Mouse (Mus musculus) megakaryocyte, adult 5-6 weeks (primary cell): ENCODE data around the gene Olfr150. TPM values are rescaled to one million over a fixed set of nuclear protein-coding genes. Genes with fewer than 3 reads are reported as not detected.
"Not testable (repeated sequence)": the region's sequence is repeated elsewhere in the genome, so short reads cannot be mapped to it uniquely, and the experiment has no call there.

Experiments used
- ATAC-seq: 2 replicates; pipeline ENCODE4 v1.8.0; 2016; ENCODE audit warnings: mild to moderate bottlenecking, inconsistent platforms; ENCODE audit not compliant: poor library complexity, severe bottlenecking
- total RNA-seq, 2 experiments: library from RNA; stranded (forward) in 1 of 2; stranded (reverse) in 1 of 2; fragments of 153-499, 151-499 nt in 1 of 2; fragments of 221-1000, 200-1000 nt in 1 of 2; gene quantifications; 2 replicates each; pipeline versions ENCODE4 v1.2.3 to v1.2.4; 2015 to 2017

Gene Olfr150
- total RNA-seq (2015): not detected in 2 replicates
- not detected in 2 replicates for total RNA-seq (2017)

GRCm38 (mm10) chr9:39730678-39731077, at the start of gene Olfr150:
Olfr150 (plus strand) TSS chr9:39730978.
- ATAC-seq: no peak

GRCm38 (mm10) chr9:39701123-39701522, 29.7 kb upstream of the Olfr150 start:
- ATAC-seq: not testable (repeated sequence)

- no peak for ATAC-seq
Observed at GRCm38 (mm10) chr9:39707017-39707416, 23.8 kb upstream of the Olfr150 start, which contains the start of gene Olfr149. Olfr149 (minus strand) TSS chr9:39707117.

- ATAC-seq: no peak
Observed at GRCm38 (mm10) chr9:39708958-39709357, 21.8 kb upstream of the Olfr150 start.

GRCm38 (mm10) chr9:39711053-39711452, 19.7 kb upstream of the Olfr150 start, which contains the start of gene Olfr965:
Olfr965 (plus strand) TSS chr9:39711353.
- no peak for ATAC-seq

- no peak for ATAC-seq
Observed at GRCm38 (mm10) chr9:39740741-39741140, 10.0 kb downstream of the Olfr150 start.

- no peak for ATAC-seq
Observed at GRCm38 (mm10) chr9:39745949-39746348, 15.2 kb downstream of the Olfr150 start, which contains the start of gene Olfr967. Olfr967 (plus strand) TSS chr9:39746249.

GRCm38 (mm10) chr9:39746428-39746827, 15.7 kb downstream of the Olfr150 start:
- no peak for ATAC-seq

- ATAC-seq: no peak
Observed at GRCm38 (mm10) chr9:39783153-39783552, 52.4 kb downstream of the Olfr150 start, which contains the start of gene Olfr968. Olfr968 (minus strand) TSS chr9:39783253.

Other genes starting within 250 kb of the Olfr150 start
- not detected in 2 replicates for gene Olfr44, start 237.0 kb upstream of the Olfr150 start, total RNA-seq (2015)
- not detected in 2 replicates for gene Olfr44, start 237.0 kb upstream of the Olfr150 start, total RNA-seq (2017)
- not detected in 2 replicates for gene Olfr957, start 215.2 kb upstream of the Olfr150 start, total RNA-seq (2015)
- gene Olfr957, start 215.2 kb upstream of the Olfr150 start, total RNA-seq (2017): not detected in 2 replicates
- not detected in 2 replicates for gene Olfr958, start 176.9 kb upstream of the Olfr150 start, total RNA-seq (2015)
- not detected in 2 replicates for gene Olfr958, start 176.9 kb upstream of the Olfr150 start, total RNA-seq (2017)
- not detected in 2 replicates for gene Olfr959, start 155.4 kb upstream of the Olfr150 start, total RNA-seq (2015)
- not detected in 2 replicates for gene Olfr959, start 155.4 kb upstream of the Olfr150 start, total RNA-seq (2017)
- gene AW551984, start 126.6 kb upstream of the Olfr150 start, total RNA-seq (2015): 0.14 and 0.74 TPM in 2 replicates
- 0.11 and 0.37 TPM in 2 replicates for gene AW551984, start 126.6 kb upstream of the Olfr150 start, total RNA-seq (2017)
- gene Olfr148, start 120.3 kb upstream of the Olfr150 start, total RNA-seq (2015): not detected in 2 replicates
- not detected in 2 replicates for gene Olfr148, start 120.3 kb upstream of the Olfr150 start, total RNA-seq (2017)
- not detected in 2 replicates for gene Olfr960, start 109.6 kb upstream of the Olfr150 start, total RNA-seq (2015)
- gene Olfr960, start 109.6 kb upstream of the Olfr150 start, total RNA-seq (2017): not detected in 2 replicates
- 0.13 TPM in 1 of 2 replicates, not detected in the other for gene Olfr961, start 85.9 kb upstream of the Olfr150 start, total RNA-seq (2015)
- not detected in 2 replicates for gene Olfr961, start 85.9 kb upstream of the Olfr150 start, total RNA-seq (2017)
- not detected in 2 replicates for gene Olfr963, start 63.8 kb upstream of the Olfr150 start, total RNA-seq (2015)
- gene Olfr963, start 63.8 kb upstream of the Olfr150 start, total RNA-seq (2017): not detected in 2 replicates
- not detected in 2 replicates for gene Olfr149, start 23.9 kb upstream of the Olfr150 start, total RNA-seq (2015)
- not detected in 2 replicates for gene Olfr149, start 23.9 kb upstream of the Olfr150 start, total RNA-seq (2017)
- not detected in 2 replicates for gene Olfr965, start 19.6 kb upstream of the Olfr150 start, total RNA-seq (2015)
- 1.5 TPM in 1 of 2 replicates, not detected in the other for gene Olfr965, start 19.6 kb upstream of the Olfr150 start, total RNA-seq (2017)
- not detected in 2 replicates for gene Olfr967, start 15.3 kb downstream of the Olfr150 start, total RNA-seq (2015)
- not detected in 2 replicates for gene Olfr967, start 15.3 kb downstream of the Olfr150 start, total RNA-seq (2017)
- gene Olfr968, start 52.3 kb downstream of the Olfr150 start, total RNA-seq (2015): not detected in 2 replicates
- gene Olfr968, start 52.3 kb downstream of the Olfr150 start, total RNA-seq (2017): not detected in 2 replicates
- gene Olfr969, start 60.0 kb downstream of the Olfr150 start, total RNA-seq (2015): not detected in 2 replicates
- gene Olfr969, start 60.0 kb downstream of the Olfr150 start, total RNA-seq (2017): not detected in 2 replicates
- gene Olfr970, start 77.9 kb downstream of the Olfr150 start, total RNA-seq (2015): not detected in 2 replicates
- gene Olfr970, start 77.9 kb downstream of the Olfr150 start, total RNA-seq (2017): not detected in 2 replicates
- gene Olfr971, start 105.9 kb downstream of the Olfr150 start, total RNA-seq (2015): not detected in 2 replicates
- gene Olfr971, start 105.9 kb downstream of the Olfr150 start, total RNA-seq (2017): not detected in 2 replicates
- not detected in 2 replicates for gene Olfr972, start 135.4 kb downstream of the Olfr150 start, total RNA-seq (2015)
- gene Olfr972, start 135.4 kb downstream of the Olfr150 start, total RNA-seq (2017): not detected in 2 replicates
- not detected in 2 replicates for gene Olfr229, start 176.4 kb downstream of the Olfr150 start, total RNA-seq (2015)
- gene Olfr229, start 176.4 kb downstream of the Olfr150 start, total RNA-seq (2017): not detected in 2 replicates
- gene Olfr974, start 206.5 kb downstream of the Olfr150 start, total RNA-seq (2015): not detected in 2 replicates
- not detected in 2 replicates for gene Olfr974, start 206.5 kb downstream of the Olfr150 start, total RNA-seq (2017)
- not detected in 2 replicates for gene Olfr975, start 221.1 kb downstream of the Olfr150 start, total RNA-seq (2015)
- gene Olfr975, start 221.1 kb downstream of the Olfr150 start, total RNA-seq (2017): not detected in 2 replicates
- gene Olfr976, start 230.2 kb downstream of the Olfr150 start, total RNA-seq (2015): not detected in 2 replicates
- gene Olfr976, start 230.2 kb downstream of the Olfr150 start, total RNA-seq (2017): not detected in 2 replicates